Mouse (Mus musculus) cerebellum, adult 2 months (tissue): ENCODE results near the gene Taz. TPM values are rescaled to one million over a fixed set of nuclear protein-coding genes. Genes with fewer than 3 reads are reported as not detected.
A peak's percentile ranks its signal among the peaks of the same experiment; 100 is the strongest.

Source experiments
- DNase-seq, 2 experiments: peaks; one replicate each; pipeline ENCODE4 v3.0.0; 2021
- H3K27ac ChIP-seq: fragments of 200-500 bp; 2 replicates; pipeline ENCODE4 v1.5.1; 2012; ENCODE audit warnings: low read length, control low read depth, inconsistent platforms; ENCODE audit not compliant: insufficient read depth
- H3K27me3 ChIP-seq: fragments of 200-500 bp; 2 replicates; pipeline ENCODE4 v1.6.1; 2012; ENCODE audit warnings: inconsistent platforms, mild to moderate bottlenecking, low read length, moderate library complexity; ENCODE audit not compliant: control insufficient read depth, insufficient read depth
- H3K4me1 ChIP-seq: fragments of 200-500 bp; 2 replicates; pipeline ENCODE4 v1.6.1; 2011; ENCODE audit warnings: low read length; ENCODE audit not compliant: control insufficient read depth, insufficient read depth
- H3K4me3 ChIP-seq: fragments of 200-500 bp; replicated peaks from 2 replicates; pipeline ENCODE3; 2011; ENCODE audit warnings: mild to moderate bottlenecking, low read depth, low read length, control low read depth; ENCODE audit not compliant: insufficient read depth
- CTCF ChIP-seq: fragments of 200-500 bp; IDR thresholded peaks from 2 replicates; pipeline ENCODE4 v1.5.1; 2011; ENCODE audit warnings: low read depth, mild to moderate bottlenecking, control low read depth, low read length, moderate library complexity, borderline replicate concordance; ENCODE audit not compliant: insufficient read depth
- POLR2A ChIP-seq: fragments of 200-500 bp; IDR thresholded peaks from 2 replicates; pipeline ENCODE4 v1.6.1; 2011; ENCODE audit warnings: low read length, control low read depth, borderline replicate concordance; ENCODE audit not compliant: insufficient read depth
- WGBS: fragments of 180-500 bp; shearing (Covaris S2); methylation state at CpG from one replicate; pipeline ENCODE4 v1.1.7; 2018; 5-methylcytosine and 5-hydroxymethylcytosine counted together
- polyA plus RNA-seq: library from polyadenylated mRNA; depleted of rRNA; stranded (reverse); fragments of >200 nt; gene quantifications from 2 replicates; pipeline ENCODE4 v1.2.3, GENCODE M21; 2012

Gene Taz
- polyA plus RNA-seq, 1 experiment = 99.4 TPM

GRCm38 (mm10) chrX:74282395-74283091, 831 bp downstream of the Taz start:
- peak; percentile 86 to 89 for DNase-seq
- Histone ChIP-seq H3K27me3 (no peaks in the 10 kb centered on the region), H3K4me1 (0 out of 2 replicates have a peak, but pooled peaks cover 3% of the 10 kb centered on the region), H3K27ac (peak overlapping the region; percentile 61; the same call in 1 of the 2 replicates), H3K4me3 (peak overlapping the region; percentile 75)
- TF ChIP-seq CTCF = no peak
- TF ChIP-seq POLR2A = peak; percentile 79; the same call in 1 of the 2 replicates
- WGBS = 11% methylated on average over 39 of the region's 39 CpGs

DNA sequence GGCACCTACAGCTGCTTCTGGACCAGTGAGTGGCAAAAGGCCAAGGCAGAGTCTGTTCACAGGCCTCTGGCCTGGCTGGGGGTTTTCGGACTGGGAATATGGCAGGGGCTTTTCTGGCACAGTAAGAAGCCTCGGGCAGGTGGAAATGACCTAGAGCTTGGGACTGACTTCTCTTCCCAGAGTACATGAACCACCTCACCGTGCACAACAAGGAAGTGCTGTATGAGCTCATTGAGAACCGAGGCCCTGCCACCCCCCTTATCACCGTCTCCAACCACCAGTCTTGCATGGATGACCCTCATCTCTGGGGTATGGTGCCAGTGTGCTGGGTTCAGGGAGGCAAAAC, 1.4 kb downstream of the Taz start:
- 0 out of 2 replicates have a peak, but pooled peaks cover 3% of the 10 kb centered on the region for H3K4me1 ChIP-seq
- H3K27me3 ChIP-seq = no peaks in the 10 kb centered on the region
- 3% methylated on average over 5 of the region's 5 CpGs for WGBS
- TF ChIP-seq CTCF (no peak), POLR2A (no peak)
- H3K4me3 ChIP-seq = peak overlapping the region; percentile 75
- no peak for DNase-seq
- peak overlapping the region; percentile 4; the same call in 1 of the 2 replicates for H3K27ac ChIP-seq

DNA sequence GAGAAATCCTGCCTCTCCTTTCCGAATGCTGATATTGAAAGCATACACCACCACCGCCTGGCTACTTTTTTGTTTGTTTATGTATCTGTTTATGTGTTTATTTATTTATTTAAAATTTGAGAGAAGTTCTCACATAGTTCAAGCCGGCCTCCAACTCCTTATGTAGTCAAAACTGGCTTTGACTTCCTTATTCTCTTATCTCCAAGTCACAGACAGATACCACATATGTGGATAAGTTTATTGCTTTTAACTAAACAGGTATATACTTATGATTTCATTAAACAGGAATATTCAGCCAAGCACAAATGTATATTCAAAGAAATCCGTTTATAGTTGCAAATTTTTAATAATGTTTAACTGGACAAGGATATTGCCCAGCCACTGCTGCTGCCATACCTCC, 11.7 kb downstream of the Taz start:
- H3K27ac ChIP-seq = no peak overlapping the region
- H3K27me3 ChIP-seq = no peaks in the 10 kb centered on the region
- no peak for TF ChIP-seq CTCF
- no peak for TF ChIP-seq POLR2A
- H3K4me1 ChIP-seq = peaks cover 2% of the 10 kb centered on the region; the same call in 1 of the 2 replicates
- DNase-seq = no peak
- WGBS = 77% methylated on average over 4 of the region's 4 CpGs
- no peak overlapping the region for H3K4me3 ChIP-seq

DNA sequence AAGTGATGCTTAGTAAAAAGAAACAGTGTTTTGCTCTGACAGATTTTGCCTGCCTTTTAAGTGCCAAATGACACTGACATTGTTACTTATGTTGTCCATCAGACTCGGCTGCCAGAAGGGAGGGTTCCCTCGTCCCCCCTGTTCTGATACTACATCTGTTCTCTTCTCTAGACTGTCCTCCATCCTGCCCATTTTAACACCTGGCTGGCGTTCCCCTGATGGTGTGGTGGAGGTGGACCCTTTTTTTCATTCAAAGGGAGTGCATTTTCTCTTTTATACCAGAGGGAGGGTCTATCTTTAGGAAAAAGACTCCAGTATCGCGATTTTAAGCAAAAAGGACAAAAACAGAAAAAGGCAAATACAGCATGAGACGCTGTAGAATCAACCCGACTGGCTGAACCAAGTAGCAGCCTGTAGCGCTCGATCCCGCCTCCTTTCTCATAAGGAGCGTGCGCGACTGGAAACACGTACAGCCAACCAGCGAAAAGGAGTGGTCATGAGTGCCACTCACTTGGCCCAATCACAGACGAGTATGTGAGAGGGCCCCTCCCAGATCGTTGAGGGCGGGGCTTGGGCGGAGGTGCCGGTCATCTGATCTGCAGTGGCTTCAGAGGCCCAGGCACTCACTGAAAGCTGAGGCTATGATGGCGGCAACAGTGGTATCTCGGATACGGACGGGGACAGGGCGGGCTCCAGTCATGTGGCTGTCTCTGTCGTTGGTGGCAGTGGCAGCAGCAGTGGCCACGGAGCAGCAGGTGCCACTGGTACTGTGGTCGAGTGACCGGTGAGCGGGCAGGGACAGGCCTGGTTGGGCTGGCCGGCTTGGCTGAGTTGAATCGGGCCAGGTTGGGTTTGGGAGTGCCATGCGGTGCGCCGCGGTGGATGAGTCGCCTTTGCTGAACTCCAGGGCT, 15.1 kb downstream of the Taz start, which contains the start of gene Atp6ap1:
Gene Atp6ap1, plus strand, starts transcription at position 560 of the 911 bp plus-strand sequence.
- Histone ChIP-seq H3K27me3 (no peaks in the 10 kb centered on the region), H3K4me1 (peaks cover 3% of the 10 kb centered on the region; the same call in 1 of the 2 replicates), H3K4me3 (peak within 1 kb of the TSS; percentile 96), H3K27ac (peak within 1 kb of the TSS; percentile 86)
- TF ChIP-seq POLR2A (peak; percentile 87; the same call in 1 of the 2 replicates), CTCF (no peak)
- DNase-seq = peak; percentile 94 to 97
- whole genome bisulfite sequencing = 6% methylated on average over 37 of the region's 37 CpGs

DNA sequence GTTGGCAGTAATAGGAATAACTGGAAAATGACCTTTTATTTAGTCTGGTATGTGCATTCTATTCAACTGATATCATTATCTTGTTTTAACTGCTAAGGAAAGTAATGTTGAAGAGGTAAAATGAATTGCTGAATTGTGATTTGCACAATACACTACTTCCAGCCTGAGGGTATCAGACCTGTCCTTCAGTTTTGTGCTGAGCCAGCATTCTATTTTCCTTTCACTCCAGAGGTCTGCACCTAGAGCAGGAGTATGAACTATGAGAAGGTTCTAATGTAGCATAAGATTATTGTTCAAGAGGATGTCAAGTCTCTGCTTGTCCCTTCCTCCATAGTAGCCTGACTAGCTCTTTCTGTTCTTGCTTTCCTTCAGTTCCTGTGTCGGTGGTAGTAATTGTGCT, 16.6 kb downstream of the Taz start:
- DNase-seq = no peak
- H3K4me3 ChIP-seq = no peak overlapping the region
- WGBS = 85% methylated on average over 1 of the region's 1 CpGs
- H3K4me1 ChIP-seq = peaks cover 3% of the 10 kb centered on the region; the same call in 1 of the 2 replicates
- no peaks in the 10 kb centered on the region for H3K27me3 ChIP-seq
- TF ChIP-seq CTCF = no peak
- no peak for TF ChIP-seq POLR2A
- H3K27ac ChIP-seq = no peak overlapping the region

- 87% methylated on average over 3 of the region's 3 CpGs for WGBS
- no peaks in the 10 kb centered on the region for H3K27me3 ChIP-seq
- no peak for DNase-seq
- H3K4me3 ChIP-seq = no peak overlapping the region
- H3K4me1 ChIP-seq = peaks cover 3% of the 10 kb centered on the region; the same call in 1 of the 2 replicates
- TF ChIP-seq CTCF (no peak), POLR2A (no peak)
- no peak overlapping the region for H3K27ac ChIP-seq
Observed at GRCm38 (mm10) chrX:74299721-74300120, 18.0 kb downstream of the Taz start.

GRCm38 (mm10) chrX:74304867-74305700, 23.4 kb downstream of the Taz start, which contains the start of gene Gdi1:
Gdi1 (plus strand) TSS chrX:74304998.
- Histone ChIP-seq H3K4me3 (peak within 1 kb of the TSS; percentile 92), H3K27me3 (no peaks in the 10 kb centered on the region), H3K27ac (peak within 1 kb of the TSS; percentile 94), H3K4me1 (peaks cover 4% of the 10 kb centered on the region)
- 11% methylated on average over 41 of the region's 41 CpGs for WGBS
- peak; percentile 74 to 85 for DNase-seq
- TF ChIP-seq CTCF (no peak), POLR2A (peak; percentile 90)
